Mouse (Mus musculus): ENCODE data around the gene Gm12216. TPM values are rescaled to one million over a fixed set of nuclear protein-coding genes. Genes with fewer than 3 reads are reported as not detected.

Gene Gm12216
- total and polyA plus RNA-seq, 2 experiments: 2.7 to 3.2 TPM

- H3K9ac ChIP-seq (ENCODE audit: low read depth, low read length): no peak overlapping the region
Measured at GRCm38 (mm10) chr11:53839663-53840642, 19.1 kb downstream of the Gm12216 start.

DNA sequence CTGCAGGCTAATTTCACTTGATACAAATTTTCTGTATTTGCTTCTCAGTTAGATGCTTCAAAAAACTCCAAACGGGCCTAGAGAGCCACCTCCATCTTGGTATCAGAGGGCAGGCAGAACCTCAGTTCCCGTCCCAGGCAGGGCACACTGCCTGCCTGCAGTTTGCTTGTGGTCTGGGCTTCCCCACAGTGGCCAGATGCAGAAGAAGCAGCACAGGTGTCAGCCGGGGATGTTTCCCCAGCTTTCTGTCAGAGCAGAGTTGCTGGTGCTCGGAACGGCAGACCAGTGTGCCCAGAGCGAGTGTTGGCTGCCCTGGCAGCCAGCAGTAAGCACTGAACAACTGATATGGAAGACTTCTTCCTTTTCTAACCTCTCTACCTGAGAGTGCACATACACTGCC, 19.9 kb downstream of the Gm12216 start:
- Histone ChIP-seq H3K27me3 (ENCODE audit: control insufficient read depth, insufficient read depth, low read length) (no peaks in the 10 kb centered on the region), H3K4me1 (ENCODE audit: control insufficient read depth, insufficient read depth, low read length) (peaks cover 5% of the 10 kb centered on the region), H3K36me3 (ENCODE audit: control insufficient read depth, insufficient read depth, low read length) (no peaks in the 10 kb centered on the region), H3K79me2 (ENCODE audit: control insufficient read depth, insufficient read depth, low read length) (no peaks in the 10 kb centered on the region), H3K27ac (replicated peaks; ENCODE audit: insufficient read depth, low read depth, low read length) (no peak overlapping the region), H3K4me3 (ENCODE audit: insufficient read depth, low read depth, low read length) (no peak overlapping the region), H3K9ac (ENCODE audit: low read depth, low read length) (no peak overlapping the region)
- 80% methylated on average over 6 of the region's 6 CpGs for WGBS
- no peak for DNase-seq (ENCODE audit: extremely low read depth, low read depth, low spot score)
- TF ChIP-seq CTCF (IDR thresholded peaks at IDR 0.05; ENCODE audit: low read depth, low read length) (peak; percentile 38; the same call in 1 of the 2 replicates), POLR2A (IDR thresholded peaks at IDR 0.05; ENCODE audit: extremely low read depth, insufficient read depth, low read length) (no peak)

More at GRCm38 (mm10) chr11:53839663-53840642, 19.1 kb downstream of the Gm12216 start:
- H3K79me2 ChIP-seq (ENCODE audit: control insufficient read depth, insufficient read depth, low read length): no peaks in the 10 kb centered on the region
- peak; percentile 59 for DNase-seq (ENCODE audit: extremely low read depth, low read depth, low spot score)
- 52% methylated on average over 8 of the region's 8 CpGs for WGBS
- H3K27ac ChIP-seq (replicated peaks; ENCODE audit: insufficient read depth, low read depth, low read length): no peak overlapping the region
- H3K27me3 ChIP-seq (ENCODE audit: control insufficient read depth, insufficient read depth, low read length): no peaks in the 10 kb centered on the region
- H3K36me3 ChIP-seq (ENCODE audit: control insufficient read depth, insufficient read depth, low read length): no peaks in the 10 kb centered on the region
- TF ChIP-seq CTCF (IDR thresholded peaks at IDR 0.05; ENCODE audit: low read depth, low read length): no peak
- peaks cover 5% of the 10 kb centered on the region for H3K4me1 ChIP-seq (ENCODE audit: control insufficient read depth, insufficient read depth, low read length)
- H3K4me3 ChIP-seq (ENCODE audit: insufficient read depth, low read depth, low read length): no peak overlapping the region

- no peak overlapping the region for H3K9ac ChIP-seq (ENCODE audit: low read depth, low read length)
- no peak for DNase-seq (ENCODE audit: extremely low read depth, low read depth, low spot score)
- H3K27me3 ChIP-seq (ENCODE audit: control insufficient read depth, insufficient read depth, low read length): no peaks in the 10 kb centered on the region
- WGBS: 86% methylated on average over 5 of the region's 5 CpGs
- peaks cover 5% of the 10 kb centered on the region for H3K4me1 ChIP-seq (ENCODE audit: control insufficient read depth, insufficient read depth, low read length)
- no peak overlapping the region for H3K4me3 ChIP-seq (ENCODE audit: insufficient read depth, low read depth, low read length)
- no peaks in the 10 kb centered on the region for H3K36me3 ChIP-seq (ENCODE audit: control insufficient read depth, insufficient read depth, low read length)
- no peak for TF ChIP-seq POLR2A (IDR thresholded peaks at IDR 0.05; ENCODE audit: extremely low read depth, insufficient read depth, low read length)
- no peak for TF ChIP-seq CTCF (IDR thresholded peaks at IDR 0.05; ENCODE audit: low read depth, low read length)
- no peak overlapping the region for H3K27ac ChIP-seq (replicated peaks; ENCODE audit: insufficient read depth, low read depth, low read length)
- no peaks in the 10 kb centered on the region for H3K79me2 ChIP-seq (ENCODE audit: control insufficient read depth, insufficient read depth, low read length)
Measured at GRCm38 (mm10) chr11:53837731-53838130, 21.3 kb downstream of the Gm12216 start.

GRCm38 (mm10) chr11:53835379-53836010, 23.6 kb downstream of the Gm12216 start:
- Histone ChIP-seq H3K79me2 (ENCODE audit: control insufficient read depth, insufficient read depth, low read length) (no peaks in the 10 kb centered on the region), H3K9ac (ENCODE audit: low read depth, low read length) (no peak overlapping the region), H3K27me3 (ENCODE audit: control insufficient read depth, insufficient read depth, low read length) (no peaks in the 10 kb centered on the region), H3K27ac (replicated peaks; ENCODE audit: insufficient read depth, low read depth, low read length) (no peak overlapping the region), H3K36me3 (ENCODE audit: control insufficient read depth, insufficient read depth, low read length) (no peaks in the 10 kb centered on the region), H3K4me1 (ENCODE audit: control insufficient read depth, insufficient read depth, low read length) (peaks cover 5% of the 10 kb centered on the region), H3K4me3 (ENCODE audit: insufficient read depth, low read depth, low read length) (no peak overlapping the region)
- TF ChIP-seq CTCF (IDR thresholded peaks at IDR 0.05; ENCODE audit: low read depth, low read length) (no peak), POLR2A (IDR thresholded peaks at IDR 0.05; ENCODE audit: extremely low read depth, insufficient read depth, low read length) (no peak)
- DNase-seq (ENCODE audit: extremely low read depth, low read depth, low spot score): no peak
- 89% methylated on average over 4 of the region's 4 CpGs for WGBS

DNA sequence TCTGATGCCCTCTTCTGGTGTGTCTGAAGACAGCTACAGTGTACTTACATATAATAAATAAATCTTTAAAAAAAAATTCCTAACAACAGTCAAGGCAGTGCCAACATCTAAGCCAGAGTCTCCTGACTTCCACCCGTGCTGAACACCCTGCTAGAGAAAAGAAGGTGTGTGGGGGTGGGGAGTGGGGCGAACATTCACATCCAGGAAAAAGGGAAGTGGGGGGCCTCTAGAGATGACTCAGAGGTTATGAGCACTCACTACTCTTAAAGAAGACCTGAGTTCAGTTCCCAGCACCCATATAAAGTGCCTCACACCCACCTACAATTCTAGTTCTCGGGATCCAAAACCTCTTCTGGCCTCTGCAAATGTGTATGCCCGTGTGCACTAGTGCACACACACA, 33.6 kb downstream of the Gm12216 start:
- Histone ChIP-seq H3K9ac (ENCODE audit: low read depth, low read length) (no peak overlapping the region), H3K27ac (replicated peaks; ENCODE audit: insufficient read depth, low read depth, low read length) (no peak overlapping the region), H3K36me3 (ENCODE audit: control insufficient read depth, insufficient read depth, low read length) (no peaks in the 10 kb centered on the region), H3K4me1 (ENCODE audit: control insufficient read depth, insufficient read depth, low read length) (peaks cover 5% of the 10 kb centered on the region), H3K79me2 (ENCODE audit: control insufficient read depth, insufficient read depth, low read length) (no peaks in the 10 kb centered on the region), H3K27me3 (ENCODE audit: control insufficient read depth, insufficient read depth, low read length) (no peaks in the 10 kb centered on the region), H3K4me3 (ENCODE audit: insufficient read depth, low read depth, low read length) (no peak overlapping the region)
- no peak for DNase-seq (ENCODE audit: extremely low read depth, low read depth, low spot score)
- WGBS: 90% methylated on average over 4 of the region's 4 CpGs
- TF ChIP-seq POLR2A (IDR thresholded peaks at IDR 0.05; ENCODE audit: extremely low read depth, insufficient read depth, low read length) (no peak), CTCF (IDR thresholded peaks at IDR 0.05; ENCODE audit: low read depth, low read length) (no peak)

All from liver, adult 2 months (tissue).